Mouse (Mus musculus): ENCODE measurements around the gene Atp6v1g3. TPM values are rescaled to one million over a fixed set of nuclear protein-coding genes. Genes with fewer than 3 reads are reported as not detected.

Atp6v1g3 gene
- polyA plus RNA-seq, 1 experiment from 2014 or later: not detected

DNA sequence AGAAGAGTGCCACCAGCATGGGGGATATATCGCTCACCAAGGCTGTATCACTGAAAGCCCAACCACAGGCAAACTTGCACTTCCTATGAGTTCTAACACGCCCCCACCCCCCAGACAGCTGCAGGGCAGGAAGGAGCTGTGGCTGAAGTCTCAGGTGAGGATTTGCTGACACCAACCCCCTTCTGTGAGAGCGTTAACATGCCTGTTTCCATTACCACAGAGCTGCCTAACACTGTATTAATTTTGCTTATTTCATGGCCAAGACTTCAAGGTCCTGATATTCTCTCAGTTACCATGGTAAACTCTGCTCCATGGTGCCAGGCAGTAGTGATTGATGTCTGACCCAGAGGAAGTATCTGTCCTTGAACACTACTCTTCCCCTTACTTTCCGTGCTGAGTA is 26.0 kb downstream of the Atp6v1g3 start:
- DNase-seq (ENCODE audit: low spot score) (no peak), ATAC-seq (replicated peaks; ENCODE audit: low FRiP score) (no peak)
- H3K9me3 ChIP-seq (ENCODE audit: control insufficient read depth, low read length): no peaks in the 10 kb centered on the region
- no peak overlapping the region for H3K27ac ChIP-seq (ENCODE audit: low read depth, low read length)
- H3K4me1 ChIP-seq (replicated peaks; ENCODE audit: control insufficient read depth, insufficient read depth, low read length): no peaks in the 10 kb centered on the region
- H3K27me3 ChIP-seq (replicated peaks; ENCODE audit: control insufficient read depth, insufficient read depth, low read length): no peaks in the 10 kb centered on the region
- no peak overlapping the region for H3K4me2 ChIP-seq
- H3K9ac ChIP-seq (ENCODE audit: low read depth, low read length): no peak overlapping the region
- WGBS: 37% methylated on average over 4 of the region's 4 CpGs
- no peaks in the 10 kb centered on the region for H3K36me3 ChIP-seq (ENCODE audit: control insufficient read depth, insufficient read depth, low read length)
- H3K4me3 ChIP-seq (ENCODE audit: low read depth, low read length): no peak overlapping the region

DNA sequence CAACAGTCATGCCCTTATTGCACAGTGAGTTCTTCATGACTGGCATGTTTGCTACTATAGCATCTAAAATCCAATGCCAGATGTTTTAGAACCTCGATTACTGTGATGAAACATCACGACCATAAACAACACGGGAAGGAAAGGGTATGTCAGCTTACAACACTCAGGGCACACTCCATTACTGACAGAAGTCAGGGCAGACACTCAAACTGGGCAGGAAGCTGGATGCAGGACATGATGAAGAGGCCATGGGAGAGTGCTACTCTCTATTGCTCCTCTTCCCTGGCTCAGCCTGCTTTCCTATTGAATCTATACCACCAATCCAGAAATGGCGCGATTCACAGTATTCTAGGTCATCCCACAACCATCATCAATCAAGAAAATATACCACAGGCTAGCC is 28.4 kb downstream of the Atp6v1g3 start:
- DNase-seq (ENCODE audit: low spot score) (no peak), ATAC-seq (replicated peaks; ENCODE audit: low FRiP score) (no peak)
- H3K9me3 ChIP-seq (ENCODE audit: control insufficient read depth, low read length): no peaks in the 10 kb centered on the region
- H3K9ac ChIP-seq (ENCODE audit: low read depth, low read length): no peak overlapping the region
- no peak overlapping the region for H3K27ac ChIP-seq (ENCODE audit: low read depth, low read length)
- no peaks in the 10 kb centered on the region for H3K4me1 ChIP-seq (replicated peaks; ENCODE audit: control insufficient read depth, insufficient read depth, low read length)
- no peaks in the 10 kb centered on the region for H3K36me3 ChIP-seq (ENCODE audit: control insufficient read depth, insufficient read depth, low read length)
- no peak overlapping the region for H3K4me3 ChIP-seq (ENCODE audit: low read depth, low read length)
- WGBS: 79% methylated on average over 5 of the region's 5 CpGs
- H3K27me3 ChIP-seq (replicated peaks; ENCODE audit: control insufficient read depth, insufficient read depth, low read length): no peaks in the 10 kb centered on the region
- H3K4me2 ChIP-seq: no peak overlapping the region

DNA sequence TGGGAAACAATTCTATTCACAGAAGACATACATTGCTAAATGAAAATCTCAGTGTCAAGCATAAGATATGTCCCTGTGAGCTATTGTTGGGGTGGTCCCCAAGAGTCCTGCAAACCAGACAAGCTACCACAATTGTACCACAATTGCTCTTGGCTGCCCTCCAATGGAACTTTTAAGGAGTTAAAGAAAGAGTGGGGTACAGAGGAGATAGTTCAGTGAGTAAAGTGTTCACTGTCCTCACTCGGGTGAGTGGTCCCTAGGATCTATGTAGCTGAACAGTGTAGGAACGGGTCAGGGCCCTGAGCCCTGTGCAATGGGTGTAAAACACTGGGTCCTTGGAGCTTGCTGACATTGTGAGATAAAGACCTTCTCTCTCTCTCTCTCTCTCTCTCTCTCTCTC is 29.2 kb downstream of the Atp6v1g3 start:
- no peaks in the 10 kb centered on the region for H3K9me3 ChIP-seq (ENCODE audit: control insufficient read depth, low read length)
- no peak overlapping the region for H3K4me2 ChIP-seq
- no peaks in the 10 kb centered on the region for H3K27me3 ChIP-seq (replicated peaks; ENCODE audit: control insufficient read depth, insufficient read depth, low read length)
- no peak overlapping the region for H3K4me3 ChIP-seq (ENCODE audit: low read depth, low read length)
- no peaks in the 10 kb centered on the region for H3K36me3 ChIP-seq (ENCODE audit: control insufficient read depth, insufficient read depth, low read length)
- no peak for DNase-seq (ENCODE audit: low spot score)
- 90% methylated on average over 2 of the region's 2 CpGs for WGBS
- no peak overlapping the region for H3K27ac ChIP-seq (ENCODE audit: low read depth, low read length)
- ATAC-seq (replicated peaks; ENCODE audit: low FRiP score): no peak
- H3K4me1 ChIP-seq (replicated peaks; ENCODE audit: control insufficient read depth, insufficient read depth, low read length): no peaks in the 10 kb centered on the region
- no peak overlapping the region for H3K9ac ChIP-seq (ENCODE audit: low read depth, low read length)

DNA sequence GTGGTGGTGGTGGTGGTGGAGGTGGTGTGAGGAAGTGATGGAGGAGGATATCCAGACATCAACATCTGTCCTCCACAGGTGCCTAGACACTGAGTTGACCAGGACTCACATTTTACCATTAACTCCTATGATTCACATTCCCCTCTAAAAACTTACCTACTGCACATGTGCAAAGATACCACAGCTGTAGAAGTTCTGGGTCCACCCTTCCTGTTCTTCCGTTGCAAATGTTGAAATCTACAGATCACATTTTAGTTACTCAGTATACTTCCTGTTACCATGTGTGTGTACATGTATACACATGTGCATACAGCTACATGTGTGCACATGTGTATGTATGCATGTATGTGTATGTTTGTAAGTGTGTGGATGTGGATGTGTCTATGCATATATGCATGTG is 29.8 kb downstream of the Atp6v1g3 start:
- no peak overlapping the region for H3K4me3 ChIP-seq (ENCODE audit: low read depth, low read length)
- H3K4me1 ChIP-seq (replicated peaks; ENCODE audit: control insufficient read depth, insufficient read depth, low read length): no peaks in the 10 kb centered on the region
- DNase-seq (ENCODE audit: low spot score) (no peak), ATAC-seq (replicated peaks; ENCODE audit: low FRiP score) (no peak)
- no peak overlapping the region for H3K4me2 ChIP-seq
- no peaks in the 10 kb centered on the region for H3K9me3 ChIP-seq (ENCODE audit: control insufficient read depth, low read length)
- H3K27me3 ChIP-seq (replicated peaks; ENCODE audit: control insufficient read depth, insufficient read depth, low read length): no peaks in the 10 kb centered on the region
- no peak overlapping the region for H3K9ac ChIP-seq (ENCODE audit: low read depth, low read length)
- WGBS: 68% methylated on average over 1 of the region's 1 CpGs
- no peaks in the 10 kb centered on the region for H3K36me3 ChIP-seq (ENCODE audit: control insufficient read depth, insufficient read depth, low read length)
- H3K27ac ChIP-seq (ENCODE audit: low read depth, low read length): no peak overlapping the region

DNA sequence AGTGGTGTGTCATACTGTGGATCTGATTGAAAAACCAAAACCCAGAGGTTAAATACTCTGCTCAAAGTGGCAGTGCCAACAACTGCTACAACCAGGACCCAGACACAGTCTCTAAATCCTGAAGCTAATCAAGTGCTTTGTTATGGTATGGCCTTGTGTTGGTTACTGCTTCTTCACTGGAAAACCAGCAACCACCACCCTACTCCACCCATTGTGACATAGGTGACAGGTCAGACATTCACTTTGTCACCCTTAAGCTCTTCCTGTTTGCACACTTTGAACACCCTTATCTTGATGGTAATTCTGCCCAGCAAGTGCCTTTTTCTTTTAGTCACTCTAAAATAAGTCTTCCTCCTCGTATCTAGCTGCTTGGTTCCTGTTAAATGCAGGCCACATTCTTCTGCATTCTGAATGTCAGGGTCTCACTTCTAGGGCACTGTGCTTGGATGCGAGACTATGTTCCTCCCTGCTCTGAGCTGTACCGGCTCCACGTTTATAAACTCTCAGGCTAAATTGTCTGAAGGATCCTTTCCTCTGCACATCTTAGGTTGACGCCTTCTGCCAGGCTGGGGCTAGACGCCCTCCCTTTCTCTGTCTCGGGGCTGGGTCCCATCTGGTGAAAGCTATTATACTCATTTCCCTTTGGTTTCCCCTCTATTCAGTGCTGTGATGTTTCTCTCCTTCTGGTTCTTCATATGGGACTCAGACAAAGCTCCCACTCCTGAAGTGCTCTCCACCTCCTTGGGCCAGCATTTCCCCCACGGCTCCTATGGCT is 30.8 kb downstream of the Atp6v1g3 start:
- ATAC-seq (replicated peaks; ENCODE audit: low FRiP score) (no peak), DNase-seq (ENCODE audit: low spot score) (no peak)
- no peaks in the 10 kb centered on the region for H3K27me3 ChIP-seq (replicated peaks; ENCODE audit: control insufficient read depth, insufficient read depth, low read length)
- H3K27ac ChIP-seq (ENCODE audit: low read depth, low read length): no peak overlapping the region
- no peak overlapping the region for H3K4me2 ChIP-seq
- H3K9me3 ChIP-seq (ENCODE audit: control insufficient read depth, low read length): no peaks in the 10 kb centered on the region
- H3K36me3 ChIP-seq (ENCODE audit: control insufficient read depth, insufficient read depth, low read length): no peaks in the 10 kb centered on the region
- WGBS: 66% methylated on average over 8 of the region's 8 CpGs
- H3K9ac ChIP-seq (ENCODE audit: low read depth, low read length): no peak overlapping the region
- H3K4me3 ChIP-seq (ENCODE audit: low read depth, low read length): no peak overlapping the region
- no peaks in the 10 kb centered on the region for H3K4me1 ChIP-seq (replicated peaks; ENCODE audit: control insufficient read depth, insufficient read depth, low read length)

DNA sequence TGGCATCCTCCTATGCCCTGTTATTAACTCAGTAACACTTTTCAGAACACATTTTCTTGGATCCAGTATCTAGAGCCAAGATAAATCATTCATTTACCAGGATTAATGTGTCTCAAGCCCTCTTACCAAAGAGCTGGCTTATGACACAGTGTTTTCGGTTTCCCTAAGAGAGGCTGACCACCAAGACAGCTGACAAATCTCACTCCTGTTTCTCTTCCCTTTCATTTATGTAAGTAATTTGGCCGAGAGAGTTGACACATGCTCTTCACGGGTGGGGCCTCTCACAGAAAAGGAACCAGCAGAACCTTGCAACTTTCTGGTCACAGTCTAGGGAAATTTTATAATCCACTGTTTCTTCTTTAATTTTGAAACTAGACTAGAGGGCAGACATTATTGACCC is 49.1 kb downstream of the Atp6v1g3 start:
- no peaks in the 10 kb centered on the region for H3K4me1 ChIP-seq (replicated peaks; ENCODE audit: control insufficient read depth, insufficient read depth, low read length)
- no peaks in the 10 kb centered on the region for H3K9me3 ChIP-seq (ENCODE audit: control insufficient read depth, low read length)
- WGBS: 54% methylated on average over 3 of the region's 3 CpGs
- ATAC-seq (replicated peaks; ENCODE audit: low FRiP score) (no peak), DNase-seq (ENCODE audit: low spot score) (no peak)
- no peak overlapping the region for H3K4me2 ChIP-seq
- H3K27ac ChIP-seq (ENCODE audit: low read depth, low read length): no peak overlapping the region
- no peak overlapping the region for H3K9ac ChIP-seq (ENCODE audit: low read depth, low read length)
- H3K4me3 ChIP-seq (ENCODE audit: low read depth, low read length): no peak overlapping the region
- H3K27me3 ChIP-seq (replicated peaks; ENCODE audit: control insufficient read depth, insufficient read depth, low read length): no peaks in the 10 kb centered on the region
- no peaks in the 10 kb centered on the region for H3K36me3 ChIP-seq (ENCODE audit: control insufficient read depth, insufficient read depth, low read length)

DNA sequence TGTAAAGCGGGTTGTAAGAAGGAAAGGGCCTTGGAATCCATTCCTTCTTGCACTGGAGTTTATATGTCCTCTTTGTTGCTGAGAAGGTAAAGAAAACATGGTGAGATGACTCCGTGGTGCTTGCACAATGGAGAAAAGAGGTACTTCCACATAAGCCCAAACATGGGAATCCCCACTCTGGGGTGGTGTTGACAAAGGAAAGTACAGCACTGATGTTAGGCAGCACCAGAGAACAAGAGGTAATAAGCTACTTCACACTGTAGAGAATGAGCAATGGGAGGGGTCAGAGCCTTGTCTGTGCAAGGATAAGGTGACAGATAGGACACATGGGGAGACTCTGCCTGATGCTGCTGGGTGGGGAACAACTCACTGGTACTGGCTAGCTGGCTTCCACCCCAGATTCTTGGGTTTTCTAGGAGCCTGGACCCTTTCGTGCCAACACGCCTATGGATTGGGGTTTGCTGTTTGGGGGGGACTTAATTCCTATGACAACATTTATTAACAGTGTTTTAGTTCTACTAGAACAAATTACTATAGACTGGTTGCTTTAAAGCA is 49.6 kb downstream of the Atp6v1g3 start:
- DNase-seq (ENCODE audit: low spot score) (no peak), ATAC-seq (replicated peaks; ENCODE audit: low FRiP score) (no peak)
- Histone ChIP-seq H3K9me3 (ENCODE audit: control insufficient read depth, low read length) (no peaks in the 10 kb centered on the region), H3K27ac (ENCODE audit: low read depth, low read length) (no peak overlapping the region), H3K4me3 (ENCODE audit: low read depth, low read length) (no peak overlapping the region), H3K4me1 (replicated peaks; ENCODE audit: control insufficient read depth, insufficient read depth, low read length) (no peaks in the 10 kb centered on the region), H3K9ac (ENCODE audit: low read depth, low read length) (no peak overlapping the region), H3K4me2 (no peak overlapping the region), H3K36me3 (ENCODE audit: control insufficient read depth, insufficient read depth, low read length) (no peaks in the 10 kb centered on the region), H3K27me3 (replicated peaks; ENCODE audit: control insufficient read depth, insufficient read depth, low read length) (no peaks in the 10 kb centered on the region)
- WGBS: 80% methylated on average over 4 of the region's 4 CpGs

DNA sequence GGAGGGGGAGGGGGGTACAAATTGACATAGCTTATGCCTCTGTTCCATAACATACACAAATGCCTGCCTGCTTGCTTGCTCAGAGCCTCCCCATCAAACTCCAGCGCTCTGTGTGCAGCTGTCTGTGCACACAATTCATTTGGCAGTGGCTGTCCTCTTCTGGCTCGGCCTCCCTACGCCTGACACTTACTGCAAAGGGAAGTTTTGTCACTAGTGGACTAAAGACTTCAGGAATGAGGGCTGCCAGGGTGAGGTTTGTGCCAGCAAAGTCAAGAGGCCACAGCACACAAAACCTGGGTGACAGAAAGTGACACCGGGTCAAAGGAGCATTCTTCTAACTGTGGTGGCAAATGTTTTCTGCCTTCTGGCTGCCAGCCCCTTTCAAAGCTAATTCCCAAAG is 52.6 kb downstream of the Atp6v1g3 start:
- no peak overlapping the region for H3K4me3 ChIP-seq (ENCODE audit: low read depth, low read length)
- H3K27ac ChIP-seq (ENCODE audit: low read depth, low read length): no peak overlapping the region
- H3K9me3 ChIP-seq (ENCODE audit: control insufficient read depth, low read length): no peaks in the 10 kb centered on the region
- H3K9ac ChIP-seq (ENCODE audit: low read depth, low read length): no peak overlapping the region
- no peaks in the 10 kb centered on the region for H3K36me3 ChIP-seq (ENCODE audit: control insufficient read depth, insufficient read depth, low read length)
- ATAC-seq (replicated peaks; ENCODE audit: low FRiP score) (no peak), DNase-seq (ENCODE audit: low spot score) (no peak)
- no peaks in the 10 kb centered on the region for H3K27me3 ChIP-seq (replicated peaks; ENCODE audit: control insufficient read depth, insufficient read depth, low read length)
- no peaks in the 10 kb centered on the region for H3K4me1 ChIP-seq (replicated peaks; ENCODE audit: control insufficient read depth, insufficient read depth, low read length)
- whole genome bisulfite sequencing: 71% methylated on average over 4 of the region's 4 CpGs
- H3K4me2 ChIP-seq: no peak overlapping the region

DNA sequence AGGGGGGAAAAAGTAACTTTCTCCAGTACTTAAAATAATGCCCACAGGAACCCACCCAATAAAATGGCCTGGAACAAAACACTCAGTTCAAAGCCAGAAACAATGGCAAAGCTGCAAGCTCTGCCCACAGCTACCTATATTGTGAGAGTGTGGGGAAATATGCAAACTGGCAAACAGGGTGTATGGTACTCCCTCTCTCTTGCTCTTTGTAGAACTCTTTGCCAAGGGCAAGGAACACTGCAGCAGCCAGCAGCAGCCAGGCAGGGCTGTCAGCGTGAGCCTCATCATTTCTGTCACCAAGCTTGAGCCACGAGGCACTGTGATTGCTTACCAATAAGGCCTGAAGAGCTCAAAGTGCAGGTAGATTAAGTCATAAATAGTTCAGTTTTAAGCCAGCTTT is 53.0 kb downstream of the Atp6v1g3 start:
- Histone ChIP-seq H3K9ac (ENCODE audit: low read depth, low read length) (no peak overlapping the region), H3K4me2 (no peak overlapping the region), H3K9me3 (ENCODE audit: control insufficient read depth, low read length) (no peaks in the 10 kb centered on the region), H3K27ac (ENCODE audit: low read depth, low read length) (no peak overlapping the region), H3K36me3 (ENCODE audit: control insufficient read depth, insufficient read depth, low read length) (no peaks in the 10 kb centered on the region), H3K4me1 (replicated peaks; ENCODE audit: control insufficient read depth, insufficient read depth, low read length) (no peaks in the 10 kb centered on the region), H3K4me3 (ENCODE audit: low read depth, low read length) (no peak overlapping the region), H3K27me3 (replicated peaks; ENCODE audit: control insufficient read depth, insufficient read depth, low read length) (no peaks in the 10 kb centered on the region)
- 48% methylated on average over 2 of the region's 2 CpGs for WGBS
- ATAC-seq (replicated peaks; ENCODE audit: low FRiP score): no peak
- DNase-seq (ENCODE audit: low spot score): no peak

All from liver, embryonic 11.5 days (tissue).